Mouse (Mus musculus) forebrain, embryonic 16.5 days (tissue): Measurements from ENCODE around the gene Klhl3. TPM values are rescaled to one million over a fixed set of nuclear protein-coding genes. Genes with fewer than 3 reads are reported as not detected.
"Not testable (repeated sequence)": the region's sequence is repeated elsewhere in the genome, so short reads cannot be mapped to it uniquely, and the experiment has no call there.

Source experiments
- ATAC-seq: fragments of 200-750 bp; cut with Nextera tagmentation; 2 replicates; pipeline ENCODE4 v1.8.0; 2017; ENCODE audit warnings: mild to moderate bottlenecking, moderate library complexity
- H3K27ac ChIP-seq: fragments of 300-500 bp; sonication (generic); 2 replicates; pipeline ENCODE4 v1.5.1; 2014; ENCODE audit warnings: low read length, control low read depth
- H3K27me3 ChIP-seq: fragments of 300-500 bp; sonication (generic); replicated peaks from 2 replicates; pipeline ENCODE4 v1.6.1; 2014; ENCODE audit warnings: low read length; ENCODE audit not compliant: control insufficient read depth, insufficient read depth
- H3K36me3 ChIP-seq: fragments of 300-500 bp; sonication (generic); 2 replicates; pipeline ENCODE4 v1.6.1; 2014; ENCODE audit not compliant: control insufficient read depth, insufficient read depth
- H3K4me1 ChIP-seq: fragments of 300-500 bp; sonication (generic); replicated peaks from 2 replicates; pipeline ENCODE4 v1.6.1; 2014; ENCODE audit warnings: low read length; ENCODE audit not compliant: control insufficient read depth, insufficient read depth
- H3K4me2 ChIP-seq: fragments of 300-500 bp; sonication (generic); 2 replicates; pipeline ENCODE4 v1.6.1; 2014; ENCODE audit warnings: mild to moderate bottlenecking, low read length, control low read depth
- H3K4me3 ChIP-seq: fragments of 300-500 bp; sonication (generic); replicated peaks from 2 replicates; pipeline ENCODE4 v1.5.1; 2014; ENCODE audit warnings: mild to moderate bottlenecking, low read length, control low read depth
- H3K9ac ChIP-seq: fragments of 300-500 bp; sonication (generic); replicated peaks from 2 replicates; pipeline ENCODE4 v1.6.1; 2014; ENCODE audit warnings: low read depth, low read length, control low read depth
- H3K9me3 ChIP-seq: fragments of 300-500 bp; sonication (generic); 2 replicates; pipeline ENCODE4 v1.6.1; 2016; ENCODE audit warnings: low read length; ENCODE audit not compliant: control insufficient read depth
- WGBS: fragments of 180-500 bp; shearing (Covaris S2); extraction: QIAGEN DNeasy Blood & Tissue Kit; methylation state at CpG from one replicate; pipeline ENCODE4 v1.1.7; 2014; 5-methylcytosine and 5-hydroxymethylcytosine counted together
- polyA plus RNA-seq: library from polyadenylated mRNA; unstranded; fragments of >200 nt; fragmentation: Nextera tagmentation; extraction: Ambion mirVana; gene quantifications from 2 replicates; pipeline ENCODE4 v1.2.1, GENCODE M21; 2015

Gene Klhl3
- polyA plus RNA-seq, 1 experiment from 2014 or later = 11.8 TPM

DNA sequence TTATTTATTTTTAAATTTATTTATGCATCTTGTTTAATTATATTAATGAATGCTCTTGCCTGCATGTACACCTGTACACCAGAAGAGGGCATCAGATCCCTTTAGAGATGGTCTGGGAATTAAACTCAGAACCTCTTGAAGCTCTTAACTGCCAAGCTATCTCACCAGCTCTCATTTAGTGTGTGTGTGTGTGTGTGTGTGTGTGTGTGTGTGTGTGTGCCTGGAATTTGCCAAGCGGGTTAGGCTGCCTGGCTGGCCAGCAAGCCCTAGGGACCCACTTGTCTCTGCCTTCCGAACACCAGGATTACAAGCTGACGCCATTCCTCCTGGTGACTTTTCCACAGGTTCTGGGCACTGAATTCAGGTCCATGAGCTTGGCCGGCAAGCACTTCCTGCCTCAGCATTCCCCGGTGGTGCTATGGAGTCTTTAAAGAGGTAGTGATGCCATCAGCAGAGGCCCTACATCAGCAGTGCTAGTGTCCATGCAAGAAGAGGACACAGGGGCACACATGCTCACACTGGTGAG is 35.7 kb upstream of the Klhl3 start:
- H3K36me3 ChIP-seq = no peaks in the 10 kb centered on the region
- H3K27ac ChIP-seq = no peak overlapping the region
- peak overlapping the region; percentile 74 for H3K4me2 ChIP-seq
- H3K4me1 ChIP-seq = peaks cover 8% of the 10 kb centered on the region
- H3K27me3 ChIP-seq = no peaks in the 10 kb centered on the region
- WGBS = 44% methylated on average over 5 of the region's 5 CpGs
- H3K9me3 ChIP-seq = no peaks in the 10 kb centered on the region
- ATAC-seq = peak; percentile 56; the same call in 1 of the 2 replicates
- no peak overlapping the region for H3K9ac ChIP-seq
- peak overlapping the region; percentile 47 for H3K4me3 ChIP-seq

DNA sequence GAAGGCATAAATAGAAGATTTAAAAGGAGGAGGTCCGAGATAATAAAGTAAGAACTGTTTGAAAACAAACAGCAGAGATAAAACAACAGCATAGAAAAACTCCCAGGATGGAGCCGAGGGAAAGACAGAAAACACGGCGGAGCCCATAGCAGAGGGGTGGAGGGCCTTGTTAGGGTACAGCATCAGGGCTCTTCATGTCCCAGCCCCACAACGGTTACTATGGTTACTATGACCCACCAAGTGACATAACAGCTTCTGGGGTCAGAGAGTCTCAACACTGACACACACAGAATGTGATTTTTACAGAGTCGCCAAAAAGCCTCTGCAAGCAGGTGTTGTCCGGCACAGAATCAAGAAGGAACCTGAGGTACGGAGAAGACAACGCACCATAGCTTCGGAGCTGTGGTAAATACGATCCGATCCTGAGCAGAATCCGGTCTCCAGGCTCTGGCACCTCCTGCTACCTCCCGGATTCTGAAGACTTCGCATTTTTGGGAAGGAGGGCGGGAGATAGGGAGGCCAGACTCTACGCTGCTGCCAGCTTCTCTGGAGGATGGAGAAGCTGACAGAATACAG is 35.0 kb upstream of the Klhl3 start:
- H3K4me1 ChIP-seq = peaks cover 8% of the 10 kb centered on the region
- H3K4me3 ChIP-seq = peak overlapping the region; percentile 47
- H3K9me3 ChIP-seq = no peaks in the 10 kb centered on the region
- ATAC-seq = peak; percentile 96
- H3K9ac ChIP-seq = peak overlapping the region; percentile 43; the same call in 1 of the 2 replicates
- under 1% methylated on average over 17 of the region's 17 CpGs for whole genome bisulfite sequencing
- H3K4me2 ChIP-seq = peak overlapping the region; percentile 74
- H3K27ac ChIP-seq = no peak overlapping the region
- no peaks in the 10 kb centered on the region for H3K36me3 ChIP-seq
- no peaks in the 10 kb centered on the region for H3K27me3 ChIP-seq

DNA sequence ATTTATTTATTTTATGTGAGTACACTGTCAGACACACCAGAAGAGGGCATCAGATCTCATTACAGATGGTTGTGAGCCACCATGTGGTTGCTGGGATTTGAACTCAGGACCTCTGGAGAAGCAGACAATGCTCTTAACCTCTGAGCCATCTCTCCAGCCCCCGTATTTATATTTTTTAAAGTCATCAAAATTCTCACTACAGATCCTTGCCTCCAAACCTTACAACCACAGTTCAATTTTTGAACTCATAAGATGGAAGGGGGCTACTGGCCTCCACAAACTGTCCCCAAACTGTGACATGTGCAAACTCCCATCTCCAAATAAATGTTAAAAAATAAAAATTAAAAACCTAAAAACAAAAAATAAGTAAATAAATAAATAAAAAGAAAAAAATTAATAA is 34.4 kb upstream of the Klhl3 start:
- Histone ChIP-seq H3K9me3 (no peaks in the 10 kb centered on the region), H3K36me3 (no peaks in the 10 kb centered on the region), H3K27ac (no peak overlapping the region), H3K4me1 (peaks cover 8% of the 10 kb centered on the region), H3K4me3 (no peak overlapping the region), H3K4me2 (no peak overlapping the region), H3K27me3 (no peaks in the 10 kb centered on the region), H3K9ac (no peak overlapping the region)
- 79% methylated on average over 1 of the region's 1 CpGs for WGBS
- ATAC-seq = no peak

- H3K4me3 ChIP-seq, ATAC-seq, H3K36me3 ChIP-seq, H3K27ac ChIP-seq, H3K27me3 ChIP-seq, H3K9me3 ChIP-seq, H3K4me2 ChIP-seq, H3K4me1 ChIP-seq, H3K9ac ChIP-seq: not testable (repeated sequence)
- 96% methylated on average over 8 of the region's 8 CpGs for WGBS
These were observed 33.2 kb upstream of the Klhl3 start for GRCm38 (mm10) chr13:58146603-58147002.

- ATAC-seq = no peak
- 47% methylated on average over 3 of the region's 3 CpGs for WGBS
- Histone ChIP-seq H3K4me2 (no peak overlapping the region), H3K9me3 (no peaks in the 10 kb centered on the region), H3K4me1 (peaks cover 6% of the 10 kb centered on the region), H3K27ac (no peak overlapping the region), H3K9ac (no peak overlapping the region), H3K27me3 (no peaks in the 10 kb centered on the region), H3K4me3 (no peak overlapping the region), H3K36me3 (no peaks in the 10 kb centered on the region)
These were observed 18.3 kb upstream of the Klhl3 start for GRCm38 (mm10) chr13:58131692-58132091.

DNA sequence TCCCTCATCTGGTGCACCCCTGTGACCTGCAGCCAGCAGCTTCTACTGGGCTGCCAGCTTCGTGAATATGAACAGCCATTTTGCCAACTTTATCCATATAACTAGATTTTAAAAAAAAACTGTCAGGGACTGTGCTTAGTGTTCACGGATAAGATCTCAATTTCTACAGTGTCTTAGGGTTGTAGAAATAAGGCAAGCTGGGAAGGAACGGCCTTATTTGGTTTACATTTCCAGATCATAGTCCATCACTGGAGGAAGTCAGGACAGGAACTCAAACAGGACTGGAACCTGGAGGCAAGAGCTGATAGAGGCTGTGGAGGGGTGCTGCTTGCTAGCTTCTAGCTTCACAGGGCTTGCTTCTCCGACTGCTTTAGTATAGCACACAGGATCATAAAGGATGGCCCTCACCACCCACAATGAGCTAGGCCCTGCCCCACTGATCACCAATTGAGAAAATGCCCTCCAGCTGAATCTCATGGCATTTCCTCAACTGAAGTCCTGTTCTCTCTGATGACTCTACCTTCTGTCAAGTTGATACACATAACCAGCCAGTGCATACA is 16.4 kb upstream of the Klhl3 start:
- no peaks in the 10 kb centered on the region for H3K9me3 ChIP-seq
- H3K36me3 ChIP-seq = no peaks in the 10 kb centered on the region
- H3K4me1 ChIP-seq = peaks cover 19% of the 10 kb centered on the region
- peak overlapping the region; percentile 82 for H3K4me2 ChIP-seq
- H3K27me3 ChIP-seq = no peaks in the 10 kb centered on the region
- no peak for ATAC-seq
- peak overlapping the region; percentile 100 for H3K27ac ChIP-seq
- peak overlapping the region; percentile 95 for H3K4me3 ChIP-seq
- 36% methylated on average over 4 of the region's 4 CpGs for WGBS
- peak overlapping the region; percentile 99 for H3K9ac ChIP-seq

DNA sequence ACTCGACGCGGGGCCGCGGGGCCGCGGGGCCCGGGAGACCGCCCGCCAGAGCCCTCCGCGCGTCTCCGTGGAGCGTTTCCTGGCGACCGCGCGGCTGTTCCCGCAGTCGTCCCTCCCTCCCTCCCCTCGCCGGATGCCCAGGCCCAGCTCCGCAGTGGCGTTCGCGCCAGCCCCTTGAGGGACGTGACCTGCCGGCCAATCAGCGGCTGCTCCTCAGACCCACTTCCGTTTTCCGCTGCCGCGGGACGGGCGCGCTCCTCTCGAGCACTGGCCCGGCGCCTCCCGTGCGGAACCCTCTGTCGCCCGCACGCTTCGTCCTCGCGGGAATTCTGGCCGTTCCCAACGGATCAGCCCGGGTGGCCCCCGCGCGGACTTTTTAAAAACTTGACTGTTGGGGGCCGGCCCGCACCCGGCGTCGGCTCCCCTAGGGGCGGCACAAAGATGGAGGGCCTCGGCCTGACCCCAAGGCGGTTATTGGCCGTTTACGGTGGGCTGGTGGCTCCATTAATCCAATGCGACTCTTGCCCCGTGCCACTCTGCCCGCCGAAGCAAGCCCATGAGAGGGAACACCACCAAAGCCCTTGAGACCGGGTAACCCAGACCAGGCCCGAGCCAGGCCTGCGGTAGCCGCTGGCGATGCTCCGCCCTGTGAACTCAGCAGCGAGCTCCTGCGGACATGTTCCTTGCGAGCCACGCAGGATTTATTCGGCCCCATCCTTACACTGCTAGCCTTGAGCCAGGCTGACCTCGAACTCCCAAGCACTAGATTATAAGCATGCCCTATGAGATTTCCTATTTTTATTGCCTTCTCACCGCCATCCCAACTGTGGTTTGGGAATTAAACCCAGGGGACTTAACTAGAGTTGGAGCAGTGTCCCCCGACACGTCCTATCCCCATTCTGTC is 15.6 kb upstream of the Klhl3 start:
- under 1% methylated on average over 83 of the region's 83 CpGs for WGBS
- Histone ChIP-seq H3K27me3 (no peaks in the 10 kb centered on the region), H3K4me2 (peak overlapping the region; percentile 82), H3K4me1 (peaks cover 26% of the 10 kb centered on the region), H3K36me3 (no peaks in the 10 kb centered on the region), H3K27ac (peak overlapping the region; percentile 100), H3K9ac (peak overlapping the region; percentile 99), H3K9me3 (no peaks in the 10 kb centered on the region), H3K4me3 (peak overlapping the region; percentile 95)
- peak; percentile 97 for ATAC-seq

- no peaks in the 10 kb centered on the region for H3K36me3 ChIP-seq
- peak; percentile 92 for ATAC-seq
- under 1% methylated on average over 26 of the region's 62 CpGs for WGBS
- H3K9me3 ChIP-seq = no peaks in the 10 kb centered on the region
- H3K4me2 ChIP-seq = peak within 1 kb of the TSS; percentile 82
- no peaks in the 10 kb centered on the region for H3K27me3 ChIP-seq
- H3K9ac ChIP-seq = peak within 1 kb of the TSS; percentile 99
- peak within 1 kb of the TSS; percentile 100 for H3K27ac ChIP-seq
- H3K4me3 ChIP-seq = peak within 1 kb of the TSS; percentile 95
- H3K4me1 ChIP-seq = peaks cover 30% of the 10 kb centered on the region
These were observed 15.0 kb upstream of the Klhl3 start, which contains the start of gene Hnrnpa0 for GRCm38 (mm10) chr13:58128396-58128767. Hnrnpa0 (minus strand) TSS chr13:58128556.

DNA sequence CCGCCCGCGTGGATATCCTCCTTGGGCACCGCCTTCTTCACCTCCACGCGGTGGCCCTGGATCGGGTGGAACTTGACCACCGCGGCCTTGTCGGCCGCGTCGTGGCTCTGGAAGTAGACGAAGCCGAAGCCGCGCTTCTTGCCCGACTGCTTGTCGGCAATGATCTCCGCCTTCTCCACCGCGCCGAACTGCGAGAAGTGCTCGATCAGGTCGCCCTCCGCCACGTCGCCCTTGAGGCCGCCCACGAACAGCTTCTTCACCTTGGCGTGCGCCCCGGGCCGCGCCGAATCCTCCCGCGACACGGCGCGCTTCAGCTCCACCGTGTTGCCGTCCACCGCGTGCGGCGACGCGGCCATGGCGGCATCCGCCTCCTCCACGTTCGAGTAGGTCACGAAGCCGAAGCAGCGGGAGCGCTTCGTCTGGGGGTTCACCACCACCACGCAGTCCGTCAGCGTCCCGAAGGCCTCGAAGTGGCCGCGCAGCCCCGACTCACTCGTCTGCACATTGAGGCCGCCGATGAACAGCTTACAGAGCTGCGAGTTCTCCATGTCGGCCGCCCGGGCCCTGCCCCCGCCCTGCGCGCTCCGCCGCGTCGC is 14.5 kb upstream of the Klhl3 start:
- no peaks in the 10 kb centered on the region for H3K36me3 ChIP-seq
- no peaks in the 10 kb centered on the region for H3K27me3 ChIP-seq
- WGBS = 0% methylated on average over 79 of the region's 81 CpGs
- peak overlapping the region; percentile 99 for H3K9ac ChIP-seq
- peak overlapping the region; percentile 95 for H3K4me3 ChIP-seq
- peak; percentile 47 for ATAC-seq
- H3K9me3 ChIP-seq = no peaks in the 10 kb centered on the region
- H3K4me1 ChIP-seq = peaks cover 30% of the 10 kb centered on the region
- H3K4me2 ChIP-seq = peak overlapping the region; percentile 78
- H3K27ac ChIP-seq = peak overlapping the region; percentile 100
